Mouse (Mus musculus) granulocyte monocyte progenitor cell, adult 5-6 weeks (primary cell): ENCODE data around the gene Fhod1. TPM values are rescaled to one million over a fixed set of nuclear protein-coding genes. Genes with fewer than 3 reads are reported as not detected.
"Not testable (repeated sequence)": the region's sequence is repeated elsewhere in the genome, so short reads cannot be mapped to it uniquely, and the experiment has no call there.

Experiments used
- ATAC-seq: replicated peaks from 2 replicates; pipeline ENCODE4 v1.8.0; 2016; ENCODE audit warnings: mild to moderate bottlenecking, moderate TSS enrichment, inconsistent platforms; ENCODE audit not compliant: poor library complexity, severe bottlenecking
- total RNA-seq, 2 experiments: library from RNA; stranded (forward) in 1 of 2; stranded (reverse) in 1 of 2; fragments of 200-712, 200-1000 nt in 1 of 2; fragments of >200 nt in 1 of 2; fragmentation: Nextera tagmentation in 1 of 2; gene quantifications; 2 replicates each; pipeline ENCODE4 v1.2.3; 2014 to 2017

Gene Fhod1
- total RNA-seq, 2 experiments from 2014 or later: 2.6 to 7.0 TPM

DNA sequence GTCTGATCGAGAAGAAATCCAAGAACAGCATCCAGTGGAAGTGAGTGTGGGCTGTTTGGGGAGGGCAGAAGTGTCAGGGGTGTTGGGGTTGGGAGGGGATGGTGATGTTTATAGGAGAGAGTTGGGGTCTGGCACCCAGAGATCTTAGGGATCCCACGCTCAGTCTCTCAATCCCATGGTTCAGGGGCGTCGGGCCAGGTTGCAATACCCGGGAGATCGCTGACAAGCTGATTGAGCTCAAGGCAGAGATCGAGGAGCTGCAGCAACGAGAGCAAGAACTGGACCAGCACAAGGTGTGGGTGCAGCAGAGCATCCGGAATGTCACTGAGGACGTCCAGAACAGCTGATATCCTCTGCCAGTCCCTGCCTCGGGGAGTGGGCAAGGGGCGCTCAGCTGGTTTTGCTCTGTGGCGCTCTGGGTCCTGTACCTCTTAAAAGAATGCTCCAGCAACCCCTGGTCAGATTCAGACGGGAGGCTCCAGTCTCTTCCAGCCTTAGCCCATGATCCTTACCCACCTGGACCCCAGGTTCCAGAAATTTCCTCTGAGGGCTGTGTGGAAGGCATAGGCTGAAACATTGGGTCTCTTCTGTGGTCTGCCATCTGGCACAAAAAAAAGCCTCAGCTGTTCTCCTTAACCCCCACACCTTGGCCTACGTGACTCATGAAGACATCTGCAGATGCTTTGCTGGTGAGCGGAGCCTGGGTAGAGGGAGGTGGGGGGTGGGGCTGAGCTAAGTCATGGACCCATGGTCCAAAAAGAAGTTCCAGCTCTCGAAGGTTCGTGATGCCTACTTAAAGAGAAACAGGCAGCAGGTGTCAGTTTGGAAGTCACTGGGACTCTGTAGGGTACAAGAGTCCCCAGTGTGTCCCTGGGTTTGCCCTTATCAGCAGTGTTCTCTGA, 49.2 kb downstream of the Fhod1 start:
- no peak for ATAC-seq

DNA sequence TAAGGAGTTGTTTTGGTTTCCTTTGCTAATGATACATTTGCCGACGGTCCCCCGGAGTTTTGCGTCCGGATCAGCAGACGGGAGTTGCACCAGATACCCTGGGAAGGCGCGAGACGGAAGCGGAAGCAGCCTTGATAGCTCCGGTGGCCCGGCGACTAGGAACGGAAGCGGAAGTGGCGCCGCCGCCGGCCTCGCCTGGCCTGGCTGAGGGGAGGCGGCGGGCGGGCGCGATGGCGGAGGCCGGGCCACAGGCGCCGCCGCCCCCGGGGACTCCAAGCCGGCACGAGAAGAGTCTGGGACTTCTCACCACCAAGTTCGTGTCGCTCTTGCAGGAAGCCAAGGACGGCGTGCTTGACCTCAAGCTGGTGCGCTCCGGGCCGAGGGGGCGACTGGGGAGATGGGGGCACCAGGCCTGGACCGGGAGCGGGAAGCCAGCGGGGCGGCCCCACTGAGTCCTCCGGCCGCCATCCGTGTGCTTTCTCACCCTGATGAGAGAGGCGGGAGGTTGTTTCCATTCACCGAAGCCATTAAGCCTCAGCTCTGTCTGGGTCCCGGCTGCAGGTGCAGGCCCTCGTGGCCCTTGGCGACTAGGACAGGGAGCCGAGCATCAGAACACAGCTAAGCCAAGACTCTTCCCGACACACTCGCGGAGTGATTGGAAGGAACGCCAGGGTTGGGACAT, 50.1 kb downstream of the Fhod1 start, which contains the start of gene E2f4:
E2f4 (plus strand) TSS at position 153 of the 682 bp plus-strand sequence.
- ATAC-seq: peak; percentile 91

DNA sequence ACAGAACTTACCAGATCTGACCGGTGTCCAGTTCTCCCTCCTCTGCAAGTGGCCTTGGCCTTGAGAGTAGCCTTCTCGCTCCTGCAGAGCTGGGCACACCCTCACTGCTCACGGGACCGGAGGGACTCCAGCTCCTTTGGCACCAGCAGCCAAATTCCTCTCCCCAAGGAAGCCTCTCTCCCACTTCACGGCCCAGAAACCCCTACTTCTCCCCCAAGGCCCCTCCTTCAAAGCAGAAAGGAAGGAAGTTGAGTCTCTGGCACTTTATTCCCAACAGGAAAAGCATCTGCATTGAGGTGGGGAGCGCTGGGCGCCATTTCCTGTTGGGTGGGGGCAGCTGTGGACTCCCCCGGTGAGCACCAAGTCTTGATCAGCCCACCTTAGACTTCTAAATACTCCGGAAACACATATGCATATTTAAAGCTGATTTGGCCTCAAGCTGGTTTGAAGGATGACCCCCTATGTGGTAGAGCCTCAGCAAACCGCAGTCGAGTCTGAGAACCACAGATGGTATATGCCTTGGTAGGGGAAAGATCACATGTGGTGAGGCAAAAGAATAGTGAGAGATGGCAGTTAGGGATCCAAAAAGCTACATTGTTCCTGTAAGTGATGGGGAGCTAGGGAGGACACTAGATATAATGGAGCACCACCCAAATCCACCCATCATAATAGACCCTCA, 51.7 kb downstream of the Fhod1 start, which contains the start of gene Exoc3l:
Exoc3l (minus strand) TSS at position 207 of the 679 bp plus-strand sequence.
- ATAC-seq: 0 out of 2 replicates have a peak, but pooled peaks have one; percentile 10

DNA sequence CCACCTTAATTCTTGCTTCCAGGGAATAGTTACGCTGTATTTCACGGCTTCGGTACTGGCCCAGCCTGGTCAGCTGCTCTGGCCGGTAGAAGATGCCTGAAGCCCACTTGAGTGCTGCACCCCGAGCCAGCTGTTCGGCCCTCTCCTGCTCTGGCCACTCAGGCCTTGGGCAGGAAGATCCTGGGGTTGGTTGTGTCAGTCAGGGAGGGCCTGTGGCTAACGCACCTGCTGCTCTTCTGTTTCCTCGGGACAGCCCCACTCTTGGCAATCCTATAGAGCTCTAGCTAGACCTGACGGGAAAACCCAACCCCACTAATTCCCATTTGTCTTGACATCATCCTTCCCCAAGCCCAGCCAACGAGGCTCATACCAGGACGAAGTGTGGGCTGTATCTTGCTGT, 52.5 kb downstream of the Fhod1 start:
- ATAC-seq: no peak

DNA sequence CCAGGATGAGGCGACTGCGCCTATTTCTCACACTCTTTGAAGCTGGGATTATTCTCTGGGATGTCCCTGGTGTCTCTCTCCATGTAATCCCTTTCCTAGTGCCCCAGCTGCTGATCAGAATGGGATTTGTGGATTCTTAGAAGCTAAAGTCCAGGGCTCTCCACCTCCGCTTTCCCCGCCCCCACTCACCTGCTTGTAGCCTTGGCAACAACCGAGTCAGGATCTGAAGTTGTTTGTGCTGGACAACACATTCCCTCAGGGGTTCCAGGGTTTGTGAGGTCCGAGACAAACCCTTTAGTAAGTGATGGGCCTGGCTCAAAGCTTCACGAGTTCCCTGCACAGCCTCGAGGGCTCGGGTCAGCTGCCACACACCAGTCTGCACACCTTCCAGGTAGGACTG, 53.0 kb downstream of the Fhod1 start:
- no peak for ATAC-seq

DNA sequence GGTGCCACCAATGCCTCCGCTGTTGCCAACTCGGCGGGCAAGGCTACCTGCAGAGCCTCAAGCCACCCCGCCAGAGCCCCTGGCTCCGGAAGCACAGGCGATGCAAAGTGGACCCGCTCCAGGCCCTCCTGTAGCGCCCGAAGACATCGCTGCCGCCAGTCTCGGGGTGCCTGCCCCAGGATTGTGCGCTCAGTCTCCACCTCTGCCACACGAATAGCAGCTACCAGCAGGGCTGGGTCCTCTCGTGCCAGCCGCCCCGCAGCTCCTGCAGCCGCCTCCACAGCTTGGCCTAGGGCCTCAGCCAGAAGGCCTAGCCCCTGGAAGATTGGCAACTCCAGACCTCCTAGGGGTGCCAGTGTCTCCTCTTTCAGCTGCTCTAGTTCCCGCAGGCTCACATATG, 54.3 kb downstream of the Fhod1 start:
- no peak for ATAC-seq

DNA sequence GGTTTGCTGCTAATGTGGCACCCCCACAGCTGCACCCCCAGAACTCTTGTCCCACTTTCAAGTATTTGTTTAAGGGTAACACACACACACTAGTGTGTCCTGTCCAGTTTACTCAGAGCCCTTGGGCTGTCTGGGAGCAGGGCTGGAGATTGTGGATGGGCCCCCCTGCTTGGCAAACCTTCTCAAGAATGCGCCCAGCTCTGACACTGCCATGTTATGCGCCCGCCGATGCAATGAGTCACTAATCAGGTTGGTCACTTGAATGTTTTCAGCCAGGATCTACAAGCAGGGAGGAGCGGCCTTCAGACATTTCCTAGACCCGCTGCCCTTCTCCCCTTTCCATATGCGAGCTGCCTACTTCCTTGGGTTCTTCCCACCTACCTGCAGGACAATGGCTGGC, 55.3 kb downstream of the Fhod1 start:
- ATAC-seq: no peak

DNA sequence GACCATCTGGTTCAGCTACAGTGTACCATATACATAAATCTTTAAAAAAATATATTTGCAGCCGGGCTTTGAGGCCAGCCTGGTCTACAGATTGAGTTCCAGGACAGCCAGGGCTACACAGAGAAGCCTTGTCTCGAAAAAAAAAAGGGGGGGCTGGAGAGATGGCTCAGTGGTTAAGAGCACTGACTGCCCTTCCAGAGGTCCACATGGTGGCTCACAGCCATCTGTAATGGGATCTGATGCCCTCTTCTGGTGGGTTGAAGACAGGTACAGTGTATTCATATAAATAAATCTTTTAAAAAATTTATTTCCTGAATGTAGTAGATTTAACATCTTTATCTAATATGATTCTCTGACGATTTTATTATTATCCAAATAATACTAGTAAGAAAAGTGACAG, 56.0 kb downstream of the Fhod1 start:
- ATAC-seq: not testable (repeated sequence)

DNA sequence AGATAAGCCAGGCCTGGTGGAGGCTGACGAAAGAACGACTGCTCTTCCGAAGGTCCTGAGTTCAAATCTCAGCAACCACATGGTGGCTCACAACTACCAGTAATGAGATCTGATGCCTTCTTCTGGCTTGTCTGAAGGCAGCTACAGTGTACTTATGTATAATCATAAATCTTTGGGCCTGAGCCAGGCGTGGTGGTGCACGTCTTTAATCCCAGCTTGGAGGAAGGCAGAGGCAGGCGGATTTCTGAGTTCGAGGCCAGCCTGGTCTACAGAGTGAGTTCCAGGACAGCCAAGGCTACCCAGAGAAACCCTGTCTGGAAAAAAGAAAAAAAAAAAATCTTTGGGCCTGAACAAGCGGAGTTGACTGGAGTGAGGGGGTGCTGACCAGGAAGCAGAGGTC, 56.4 kb downstream of the Fhod1 start:
- not testable (repeated sequence) for ATAC-seq

DNA sequence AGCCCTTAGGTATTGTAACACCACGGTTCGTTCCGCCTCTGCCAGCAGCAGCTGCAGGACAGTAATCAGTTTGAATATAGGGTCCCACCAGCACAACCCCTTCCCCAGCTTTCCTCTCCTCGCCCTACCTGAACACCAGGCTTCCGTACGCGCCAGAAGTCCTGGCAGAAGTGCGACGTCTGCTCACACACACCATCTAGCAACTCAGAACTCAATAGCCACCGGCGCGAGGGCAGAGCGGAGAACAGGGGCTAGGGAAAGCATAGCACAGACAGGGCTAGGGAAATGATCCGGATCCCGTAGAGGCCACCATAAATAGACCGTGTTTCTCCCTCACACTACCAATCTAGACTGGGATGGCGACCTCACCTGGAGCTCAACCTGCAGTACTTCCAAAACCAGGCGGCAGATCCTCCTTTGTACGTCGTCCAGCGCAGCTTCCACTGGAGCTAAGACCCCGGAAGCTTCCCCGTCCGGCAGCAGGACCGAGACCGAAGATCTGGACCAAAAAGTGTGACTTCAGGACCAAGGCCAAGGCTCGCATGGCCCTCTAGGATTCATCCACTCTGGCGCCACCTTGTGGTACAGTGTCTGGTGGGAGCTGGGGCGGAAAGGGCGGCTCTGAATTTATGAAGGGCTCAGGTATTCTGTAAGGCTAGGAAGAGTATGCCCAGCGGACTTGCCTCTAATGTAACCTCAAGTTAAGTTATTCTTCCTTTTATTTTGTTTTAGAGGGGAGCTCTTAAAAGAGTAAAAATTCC, 57.0 kb downstream of the Fhod1 start:
- ATAC-seq: peak; percentile 51

DNA sequence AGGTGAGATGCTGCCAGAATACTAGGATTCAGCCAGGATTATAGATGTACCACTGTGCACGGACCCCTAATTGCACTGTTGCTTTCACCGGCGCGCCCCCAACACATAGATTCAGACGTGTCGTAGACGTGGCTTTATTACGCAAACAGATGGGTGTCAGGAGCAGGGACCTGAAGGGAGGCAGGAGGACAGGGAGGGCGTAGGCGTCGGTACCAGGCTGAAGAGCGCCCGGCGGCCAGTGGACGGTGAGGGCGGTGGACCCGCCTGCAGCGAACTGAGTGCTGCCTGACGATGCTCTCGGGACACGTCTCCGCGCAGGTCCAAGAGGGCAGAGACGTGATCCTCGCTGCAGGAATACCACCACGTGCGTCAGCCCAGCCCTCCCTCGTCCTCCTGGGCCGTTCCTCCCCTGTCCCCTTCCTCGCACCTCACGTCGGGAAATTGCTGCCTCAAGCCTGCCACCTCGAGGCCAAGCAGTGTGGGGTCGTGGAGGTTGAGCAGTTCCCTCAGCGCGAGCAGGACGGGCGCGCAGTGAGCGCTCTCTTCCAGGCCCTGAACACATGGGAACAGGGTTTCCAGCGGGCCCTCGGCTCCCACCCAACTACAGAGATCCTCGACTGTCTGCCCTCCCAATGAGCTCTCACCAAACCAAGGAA, 57.8 kb downstream of the Fhod1 start, which contains the start of gene 4931428F04Rik:
4931428F04Rik (minus strand) TSS at position 60 of the 656 bp plus-strand sequence.
- peak; percentile 18 for ATAC-seq

DNA sequence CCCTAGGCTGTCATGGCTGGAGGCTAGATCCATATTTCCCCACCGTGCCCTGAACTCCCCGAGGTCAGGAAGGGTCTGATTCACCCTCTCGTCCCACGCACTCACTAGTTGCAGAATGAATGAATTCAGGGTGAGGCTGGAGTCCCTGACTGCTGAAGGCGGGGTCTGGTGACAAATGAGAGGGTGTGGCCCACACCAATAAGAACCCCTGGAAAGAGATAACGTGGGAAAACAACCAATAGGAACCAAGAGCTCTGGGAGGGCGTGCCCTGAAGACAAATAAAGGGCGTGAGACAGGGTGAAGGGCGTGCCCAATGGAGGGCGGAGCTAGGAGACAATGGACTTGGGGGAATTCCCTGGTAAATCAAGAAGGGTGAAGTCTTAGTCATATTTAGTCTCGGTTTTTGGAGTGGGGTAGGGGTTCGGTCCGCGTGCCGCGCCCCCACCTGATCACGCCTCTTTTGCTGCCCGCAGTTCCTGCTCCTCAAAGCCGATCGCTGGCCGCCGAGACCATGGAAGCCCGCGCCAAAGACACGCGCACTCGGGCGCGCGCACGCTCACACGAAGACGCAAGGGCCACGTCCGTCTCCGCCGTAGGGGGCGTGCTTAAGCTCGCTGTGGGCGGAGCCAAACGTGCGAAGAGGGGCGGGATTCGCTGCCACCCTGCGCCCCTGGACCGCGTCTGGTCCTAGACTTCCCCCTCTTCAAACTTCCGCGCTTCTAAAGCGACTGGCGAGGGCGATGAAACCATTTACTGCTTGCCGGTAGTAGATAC, 58.6 kb downstream of the Fhod1 start:
- ATAC-seq: peak; percentile 78

DNA sequence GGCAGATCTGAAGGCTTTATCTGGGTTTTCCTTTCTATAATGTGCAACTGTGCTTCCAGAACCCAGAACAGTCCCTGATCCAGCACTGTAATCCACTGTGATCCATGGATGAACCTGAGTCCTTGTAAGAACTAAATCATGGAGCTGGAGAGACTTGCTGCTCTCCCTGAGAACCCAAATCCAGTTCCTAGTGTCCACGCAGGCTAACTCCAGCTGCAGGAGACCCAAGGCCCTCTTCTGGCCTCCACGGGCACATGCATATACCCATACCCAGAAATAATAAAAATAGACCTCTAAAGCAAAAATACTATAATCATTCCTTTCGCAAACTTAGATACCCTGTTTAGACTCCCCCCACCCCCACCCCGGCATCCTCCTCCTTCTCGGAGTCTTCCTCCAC, 59.5 kb downstream of the Fhod1 start:
- ATAC-seq: no peak

DNA sequence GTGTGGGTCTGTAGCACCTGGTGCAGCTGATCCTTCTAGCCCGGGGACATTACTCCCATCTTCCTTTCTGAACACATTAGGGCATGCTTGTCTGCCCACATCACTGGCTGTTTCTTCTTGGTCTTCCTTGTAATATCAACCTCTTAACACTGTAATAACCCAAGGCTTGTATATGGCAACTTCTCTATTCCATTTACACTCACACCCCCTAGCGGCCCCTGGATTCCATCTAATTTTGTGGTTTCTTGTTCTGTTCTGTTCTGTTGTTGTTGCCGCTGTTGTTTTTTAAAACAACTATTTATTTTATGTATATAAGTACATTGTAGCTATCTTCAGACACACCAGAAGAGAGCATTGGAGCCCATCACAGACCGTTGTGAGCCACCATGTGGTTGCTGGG, 60.8 kb downstream of the Fhod1 start:
- ATAC-seq: no peak

DNA sequence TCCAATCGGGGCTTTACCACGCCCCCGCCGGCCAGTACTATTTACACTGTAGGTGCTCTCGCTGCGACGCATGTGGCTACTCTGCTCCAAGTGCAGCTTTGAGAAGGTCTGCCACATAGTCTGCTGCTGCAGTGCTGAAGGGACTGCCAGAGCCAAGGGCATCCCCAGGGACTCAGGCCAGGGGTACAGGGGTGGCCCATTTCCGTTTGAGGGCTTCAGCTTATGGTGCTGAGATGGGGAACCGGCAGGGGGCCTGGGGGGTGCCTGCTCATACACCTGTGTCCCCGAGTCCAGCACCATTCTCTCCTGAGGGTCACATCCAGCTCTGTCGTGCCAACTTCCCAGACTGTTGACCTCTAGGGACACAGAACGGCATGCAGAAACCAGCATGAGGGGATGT, 62.2 kb downstream of the Fhod1 start:
- ATAC-seq: no peak

DNA sequence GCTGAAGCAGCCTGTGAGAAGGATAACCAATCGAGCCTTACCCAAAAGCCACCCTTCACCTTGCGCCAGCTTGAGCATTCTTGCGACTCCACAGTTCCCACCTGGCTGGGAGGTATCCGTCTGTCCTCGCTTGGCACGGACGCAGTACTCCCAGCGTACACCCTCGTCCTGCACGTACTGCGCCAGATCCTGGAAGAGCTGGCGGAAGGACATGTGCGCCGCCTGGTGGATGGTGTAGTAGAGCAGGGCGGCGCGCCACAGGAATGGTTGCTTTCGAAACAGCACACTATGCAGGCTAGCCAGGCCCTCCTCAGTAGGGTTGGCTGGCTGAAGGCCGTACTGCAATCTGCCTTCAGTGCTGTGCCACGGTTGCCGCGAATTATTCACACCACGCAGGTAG, 64.7 kb downstream of the Fhod1 start:
- ATAC-seq: peak; percentile 71

DNA sequence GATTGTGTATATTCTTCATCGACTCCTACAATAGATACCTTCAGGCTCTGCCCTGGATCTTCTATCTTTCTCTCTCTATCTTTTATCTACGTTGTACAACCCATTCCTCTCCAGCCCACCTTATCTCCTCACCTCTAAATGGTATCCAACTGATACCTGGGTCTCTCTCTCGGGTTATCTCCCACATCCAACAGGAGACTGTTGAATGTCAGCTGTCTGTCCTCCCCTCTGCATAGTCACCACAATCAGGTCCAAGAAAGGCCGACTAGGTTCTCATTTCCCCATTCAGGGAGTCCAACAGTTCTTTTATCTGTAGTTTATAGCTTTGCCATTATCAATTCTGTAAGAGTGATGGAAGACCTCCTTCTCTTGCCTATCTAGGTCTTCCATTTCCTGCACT, 65.5 kb downstream of the Fhod1 start:
- no peak for ATAC-seq

DNA sequence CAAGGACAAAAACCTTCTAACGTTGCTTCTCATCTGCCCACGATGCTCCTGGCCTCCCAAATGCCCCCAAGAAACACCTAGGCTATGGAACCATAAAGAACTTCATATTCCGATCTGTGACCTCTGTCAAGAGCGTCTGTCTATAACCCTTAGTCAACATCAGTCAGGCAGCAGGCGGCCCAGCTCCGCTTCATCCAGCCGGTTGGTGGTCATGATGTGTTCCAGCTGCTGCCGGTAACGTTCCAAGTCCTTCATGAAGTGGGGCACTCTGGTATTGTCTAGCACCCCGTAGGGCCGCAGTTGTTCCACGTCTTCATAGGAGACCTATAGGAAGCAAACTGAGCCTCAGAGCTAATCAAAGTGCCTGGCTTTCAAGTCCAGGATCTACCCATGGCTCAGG, 65.9 kb downstream of the Fhod1 start:
- ATAC-seq: no peak

DNA sequence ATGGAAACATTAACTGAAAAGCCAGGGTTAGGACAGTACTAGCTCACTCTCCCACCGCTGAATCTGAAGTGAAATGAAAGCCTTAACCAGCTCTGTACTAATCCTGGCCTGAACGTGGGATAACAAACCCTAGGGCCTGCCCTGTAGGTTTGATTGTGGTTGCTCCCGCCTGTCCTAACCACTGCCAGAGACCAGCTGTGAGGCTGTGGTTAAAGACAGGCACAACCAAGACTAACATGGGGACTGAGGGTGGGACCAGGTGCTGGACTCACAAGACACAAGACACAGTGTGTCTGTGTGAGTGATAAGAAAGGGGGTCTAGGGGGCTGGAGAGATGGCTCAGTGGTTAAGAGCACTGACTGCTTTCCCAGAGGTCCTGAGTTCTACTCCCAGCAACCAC, 67.2 kb downstream of the Fhod1 start:
- no peak for ATAC-seq
